In genomic region chr15:102204674-102205505, GRCm38 (mm10) we compare ENCODE assay signal across 8 mouse cellular contexts. TPM values are rescaled to one million over a fixed set of nuclear protein-coding genes. Genes with fewer than 3 reads are reported as not detected.
DNase-seq lines count a peak whose midpoint lies in the region; ATAC-seq and TF ChIP-seq lines count a peak whose summit lies in the region.

TSS of gene Csad (minus strand) at chr15:102204724.

- WGBS in kidney, embryonic 14.5 days: 60% methylated on average over 19 of the region's 19 CpGs
- WGBS in forebrain, embryonic 10.5 days: 76% methylated on average over 19 of the region's 19 CpGs
- WGBS in hindbrain, embryonic 16.5 days: 46% methylated on average over 19 of the region's 19 CpGs
- 72% methylated on average over 19 of the region's 19 CpGs for WGBS in liver, postnatal 0 days (ENCODE audit: insufficient replicate concordance)

- H3K27me3 ChIP-seq in kidney, embryonic 14.5 days (ENCODE audit: control insufficient read depth, insufficient read depth, low read length): no peaks in the 10 kb centered on the region
- H3K27me3 ChIP-seq in forebrain, embryonic 10.5 days (ENCODE audit: poor library complexity, severe bottlenecking): no peaks in the 10 kb centered on the region
- no peaks in the 10 kb centered on the region for H3K27me3 ChIP-seq in hindbrain, embryonic 16.5 days (replicated peaks; ENCODE audit: control insufficient read depth, insufficient read depth, low read length)
- H3K27me3 ChIP-seq in liver, postnatal 0 days (ENCODE audit: insufficient read depth, low read length): no peaks in the 10 kb centered on the region

- peak within 1 kb of the TSS; percentile 82 for H3K4me3 ChIP-seq in kidney, embryonic 14.5 days (ENCODE audit: low read length)
- peak within 1 kb of the TSS; percentile 86 for H3K4me3 ChIP-seq in forebrain, embryonic 10.5 days
- H3K4me3 ChIP-seq in hindbrain, embryonic 16.5 days (ENCODE audit: low read length): peak within 1 kb of the TSS; percentile 90
- peak within 1 kb of the TSS; percentile 76 for H3K4me3 ChIP-seq in liver, postnatal 0 days (ENCODE audit: low read depth, low read length)

- no peak for TF ChIP-seq EP300 in liver, postnatal 0 days (IDR thresholded peaks at IDR 0.05; ENCODE audit: low read depth)

- ATAC-seq in kidney, embryonic 14.5 days (ENCODE audit: low FRiP score, low TSS enrichment): no peak
- ATAC-seq in hindbrain, embryonic 16.5 days: no peak
- no peak for ATAC-seq in liver, postnatal 0 days

- H3K27ac ChIP-seq in kidney, embryonic 14.5 days (ENCODE audit: low read depth, low read length): peak within 1 kb of the TSS; percentile 97
- H3K27ac ChIP-seq in forebrain, embryonic 10.5 days: peak within 1 kb of the TSS; percentile 99
- peak within 1 kb of the TSS; percentile 100 for H3K27ac ChIP-seq in hindbrain, embryonic 16.5 days (ENCODE audit: low read depth, low read length)
- peak within 1 kb of the TSS; percentile 100 for H3K27ac ChIP-seq in liver, postnatal 0 days (ENCODE audit: low read depth)

- peaks cover 45% of the 10 kb centered on the region for H3K36me3 ChIP-seq in kidney, embryonic 14.5 days (ENCODE audit: control insufficient read depth, insufficient read depth, low read length)
- peaks cover 59% of the 10 kb centered on the region for H3K36me3 ChIP-seq in forebrain, embryonic 10.5 days (replicated peaks)
- H3K36me3 ChIP-seq in hindbrain, embryonic 16.5 days (ENCODE audit: control insufficient read depth, insufficient read depth, low read length): peaks cover 13% of the 10 kb centered on the region
- H3K36me3 ChIP-seq in liver, postnatal 0 days (replicated peaks; ENCODE audit: insufficient read depth, low read length): peaks cover 33% of the 10 kb centered on the region

- H3K9ac ChIP-seq in kidney, embryonic 14.5 days (ENCODE audit: low read depth, low read length): peak within 1 kb of the TSS; percentile 93
- peak within 1 kb of the TSS; percentile 95 for H3K9ac ChIP-seq in hindbrain, embryonic 16.5 days (ENCODE audit: low read depth, low read length)
- peak within 1 kb of the TSS; percentile 97 for H3K9ac ChIP-seq in liver, postnatal 0 days (replicated peaks)

- no peaks in the 10 kb centered on the region for H3K9me3 ChIP-seq in kidney, embryonic 14.5 days (ENCODE audit: control insufficient read depth, low read length)
- no peaks in the 10 kb centered on the region for H3K9me3 ChIP-seq in forebrain, embryonic 10.5 days
- H3K9me3 ChIP-seq in hindbrain, embryonic 16.5 days (ENCODE audit: control insufficient read depth, low read length): no peaks in the 10 kb centered on the region
- H3K9me3 ChIP-seq in liver, postnatal 0 days (ENCODE audit: low read length): no peaks in the 10 kb centered on the region

- no peak for TF ChIP-seq CTCF in liver, postnatal 0 days (IDR thresholded peaks at IDR 0.05; ENCODE audit: low read depth)

- H3K4me2 ChIP-seq in kidney, embryonic 14.5 days (replicated peaks; ENCODE audit: low read depth, low read length): peak within 1 kb of the TSS; percentile 75
- H3K4me2 ChIP-seq in hindbrain, embryonic 16.5 days (ENCODE audit: low read length): peak within 1 kb of the TSS; percentile 68
- peak within 1 kb of the TSS; percentile 98 for H3K4me2 ChIP-seq in liver, postnatal 0 days (ENCODE audit: low read depth, low read length)

- no peak for DNase-seq in kidney, postnatal 4 days
- peak; percentile 43 for DNase-seq in MN1 (ENCODE audit: low spot score)
- DNase-seq in forebrain, embryonic 10.5 days (ENCODE audit: extremely low spot score, low spot score): no peak
- no peak for DNase-seq in liver, postnatal 0 days
- DNase-seq in B cell, adult 2 months: no peak
- DNase-seq in right cerebral cortex, postnatal 4 days: no peak

- peaks cover 22% of the 10 kb centered on the region for H3K4me1 ChIP-seq in kidney, embryonic 14.5 days (ENCODE audit: control insufficient read depth, insufficient read depth, low read length)
- peaks cover 35% of the 10 kb centered on the region for H3K4me1 ChIP-seq in forebrain, embryonic 10.5 days
- peaks cover 32% of the 10 kb centered on the region for H3K4me1 ChIP-seq in hindbrain, embryonic 16.5 days (ENCODE audit: control insufficient read depth, insufficient read depth, low read depth, low read length)
- peaks cover 41% of the 10 kb centered on the region for H3K4me1 ChIP-seq in liver, postnatal 0 days (ENCODE audit: insufficient read depth)

RNA-seq across cellular contexts. Expression of gene Csad, which starts in this region (rescaled TPM):
- 50.6 and 68.1 TPM in 2 replicates for polyA plus RNA-seq in kidney, embryonic 14.5 days (2014; fragmentation: Nextera tagmentation; extraction: Ambion mirVana)
- polyA plus RNA-seq in forebrain, embryonic 10.5 days (2016; fragmentation: Nextera tagmentation; extraction: Ambion mirVana): 36.0 and 39.9 TPM in 2 replicates
- polyA plus RNA-seq in hindbrain, embryonic 16.5 days (2015; fragmentation: Nextera tagmentation; extraction: Ambion mirVana): 35.5 and 43.3 TPM in 2 replicates
- 224 and 243 TPM in 2 replicates for polyA plus RNA-seq in liver, postnatal 0 days (2015; fragmentation: Nextera tagmentation; extraction: Ambion mirVana)
